Mouse (Mus musculus): ENCODE measurements at regions not wholly inside any gene's neighbourhood (a gene's known extent, or its start where the extent isn't known, plus 50 kb on each side); places are given as distances from the start of the nearest gene placed in this dataset.

GRCm38 (mm10) chr15:85661393-85661690, 73.4 kb upstream of the Ppara start:
- no peak for TF ChIP-seq CTCF (IDR thresholded peaks at IDR 0.05; ENCODE audit: borderline replicate concordance, extremely low read depth, insufficient read depth, insufficient read length)
- TF ChIP-seq POLR2A (IDR thresholded peaks at IDR 0.05; ENCODE audit: borderline replicate concordance, extremely low read depth, insufficient read depth, insufficient read length, poor library complexity, severe bottlenecking): no peak
